Mouse (Mus musculus): ENCODE results near the gene Ilf3. TPM values are rescaled to one million over a fixed set of nuclear protein-coding genes. Genes with fewer than 3 reads are reported as not detected.
"Not testable (repeated sequence)": the region's sequence is repeated elsewhere in the genome, so short reads cannot be mapped to it uniquely, and the experiment has no call there.

The Ilf3 gene
- 100 to 1,000 TPM; 107 to 118 TPM for total RNA-seq (2021)
- long read RNA-seq, experiment 1, partial matches to known transcripts: 7 of 12 reads
- long read RNA-seq, experiment 1, other reads (novel, unspliced or antisense): 3 of 12 reads
- long read RNA-seq, experiment 2, transcript Ilf3-205 (2 exons, 871 nt): major isoform, 7 of 53 reads
- long read RNA-seq, experiment 2, partial matches to known transcripts: 26 of 53 reads
- long read RNA-seq, experiment 2, other reads (novel, unspliced or antisense): 15 of 53 reads

- peak; percentile 98 to 100 for DNase-seq (ENCODE audit: low spot score in 2 of 2)
Observed at GRCm38 (mm10) chr9:21367357-21368111, at the start of gene Ilf3. TSS of gene Ilf3 (plus strand) at chr9:21367871.

- no peak for DNase-seq (ENCODE audit: low spot score in 2 of 2)
Observed at GRCm38 (mm10) chr9:21318792-21319191, 48.9 kb upstream of the Ilf3 start.

GRCm38 (mm10) chr9:21319503-21319902 lies 48.2 kb upstream of the Ilf3 start:
- DNase-seq (ENCODE audit: low spot score in 2 of 2): no peak

- DNase-seq (ENCODE audit: low spot score in 2 of 2): no peak
Observed at GRCm38 (mm10) chr9:21320280-21320618, 47.4 kb upstream of the Ilf3 start.

GRCm38 (mm10) chr9:21320619-21321512 lies 46.8 kb upstream of the Ilf3 start, which contains the start of gene Slc44a2:
TSS of gene Slc44a2 (plus strand) at chr9:21320698.
- DNase-seq (ENCODE audit: low spot score in 2 of 2): peak; percentile 71 to 73

- no peak for DNase-seq (ENCODE audit: low spot score in 2 of 2)
Observed at GRCm38 (mm10) chr9:21321513-21321835, 46.2 kb upstream of the Ilf3 start.

GRCm38 (mm10) chr9:21322211-21322916 lies 45.3 kb upstream of the Ilf3 start:
- DNase-seq (ENCODE audit: low spot score in 2 of 2): no peak

- not testable (repeated sequence) for DNase-seq (ENCODE audit: low spot score in 2 of 2)
Observed at GRCm38 (mm10) chr9:21322917-21323297, 44.8 kb upstream of the Ilf3 start.

GRCm38 (mm10) chr9:21324269-21324668 lies 43.4 kb upstream of the Ilf3 start:
- DNase-seq (ENCODE audit: low spot score in 2 of 2): no peak

GRCm38 (mm10) chr9:21327569-21327968 lies 40.1 kb upstream of the Ilf3 start:
- no peak for DNase-seq (ENCODE audit: low spot score in 2 of 2)

GRCm38 (mm10) chr9:21328041-21328440 lies 39.6 kb upstream of the Ilf3 start:
- DNase-seq (ENCODE audit: low spot score in 2 of 2): no peak

- DNase-seq (ENCODE audit: low spot score in 2 of 2): no peak
Observed at GRCm38 (mm10) chr9:21329041-21329440, 38.6 kb upstream of the Ilf3 start.

GRCm38 (mm10) chr9:21329699-21330289 lies 37.9 kb upstream of the Ilf3 start:
- no peak for DNase-seq (ENCODE audit: low spot score in 2 of 2)

- DNase-seq (ENCODE audit: low spot score in 2 of 2): no peak
Observed at GRCm38 (mm10) chr9:21331365-21332140, 36.1 kb upstream of the Ilf3 start.

- DNase-seq (ENCODE audit: low spot score in 2 of 2): no peak
Observed at GRCm38 (mm10) chr9:21332161-21333061, 35.3 kb upstream of the Ilf3 start.

GRCm38 (mm10) chr9:21333523-21333922 lies 34.1 kb upstream of the Ilf3 start:
- no peak for DNase-seq (ENCODE audit: low spot score in 2 of 2)

- no peak for DNase-seq (ENCODE audit: low spot score in 2 of 2)
Observed at GRCm38 (mm10) chr9:21334747-21335146, 32.9 kb upstream of the Ilf3 start.

- DNase-seq (ENCODE audit: low spot score in 2 of 2): no peak
Observed at GRCm38 (mm10) chr9:21335391-21335790, 32.3 kb upstream of the Ilf3 start.

- DNase-seq (ENCODE audit: low spot score in 2 of 2): no peak
Observed at GRCm38 (mm10) chr9:21336491-21336890, 31.2 kb upstream of the Ilf3 start.
